Mouse (Mus musculus) left cerebral cortex, adult 11 months (tissue): ENCODE data around the gene Tnrc6c.
A peak's percentile ranks its signal among the peaks of the same experiment; 100 is the strongest.

Experiments used
- DNase-seq: peaks from one replicate; pipeline ENCODE4 v3.0.0; 2022; ENCODE audit warnings: low spot score

The Tnrc6c gene

GRCm38 (mm10) chr11:117729798-117730489 lies 75.9 kb downstream of the Tnrc6c start:
- DNase-seq: no peak

- DNase-seq: no peak
These were observed 76.4 kb downstream of the Tnrc6c start for GRCm38 (mm10) chr11:117730490-117730838.

GRCm38 (mm10) chr11:117731470-117731869 lies 77.4 kb downstream of the Tnrc6c start:
- DNase-seq: no peak

GRCm38 (mm10) chr11:117736037-117736689 lies 82.1 kb downstream of the Tnrc6c start:
- no peak for DNase-seq

DNA sequence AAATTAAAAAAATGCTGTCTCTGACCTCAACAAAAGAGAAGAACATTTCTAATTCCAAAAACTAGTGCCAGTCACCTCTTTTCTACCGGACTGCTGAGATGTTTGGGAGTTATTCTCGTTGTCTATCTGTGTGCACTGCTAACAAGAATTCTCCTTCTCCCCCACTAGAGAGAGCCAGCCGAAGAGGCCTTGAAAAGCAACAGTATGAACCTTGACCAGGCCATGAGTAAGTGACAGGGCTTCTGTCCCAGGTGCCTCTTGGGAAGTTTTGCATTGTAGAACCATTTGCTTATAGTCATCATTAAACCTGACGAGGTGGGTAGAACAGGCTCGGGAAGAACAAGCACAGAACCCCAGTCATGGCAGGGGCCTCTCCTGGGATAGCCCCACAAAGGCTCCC lies 84.0 kb downstream of the Tnrc6c start:
- no peak for DNase-seq

DNA sequence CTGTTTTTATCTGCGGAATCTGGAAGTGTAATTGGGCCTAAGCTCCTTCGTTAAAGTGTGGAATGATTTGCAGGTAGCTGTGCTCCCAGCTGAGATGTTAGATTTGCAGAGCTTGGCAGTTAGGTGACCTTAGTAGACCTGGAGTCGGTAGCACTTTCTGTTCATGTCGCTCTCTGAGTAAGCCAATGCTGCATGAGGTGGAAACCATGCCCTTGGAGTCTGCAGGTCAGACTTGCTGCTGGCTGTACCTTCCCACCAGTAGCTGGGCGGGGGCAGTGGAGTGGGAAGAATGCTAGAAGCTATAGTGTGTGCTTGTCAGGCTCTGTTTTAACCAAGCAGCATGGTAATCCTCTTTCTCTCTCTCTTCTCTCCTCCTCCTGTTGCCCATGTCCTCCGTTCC lies 87.0 kb downstream of the Tnrc6c start:
- DNase-seq: no peak

DNA sequence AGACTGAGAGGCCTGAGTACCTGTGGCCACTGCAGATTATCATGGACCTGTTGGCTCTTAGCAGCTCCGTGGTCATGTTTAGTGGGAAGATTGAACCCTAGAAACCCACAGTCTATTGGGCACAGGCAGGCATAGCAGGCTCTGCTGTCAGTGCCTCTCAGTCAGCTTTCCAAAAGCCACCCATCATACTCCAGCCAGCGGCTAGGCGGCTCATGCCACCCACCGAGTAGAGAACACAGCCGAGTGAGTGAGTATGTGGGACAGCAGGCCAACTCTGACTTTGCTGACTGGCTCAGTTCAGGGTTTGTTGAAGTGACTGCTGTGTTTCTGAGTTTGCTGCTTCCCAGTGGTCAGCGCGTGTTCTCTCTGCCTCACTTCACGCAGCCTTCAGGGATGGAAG lies 88.2 kb downstream of the Tnrc6c start:
- no peak for DNase-seq

- no peak for DNase-seq
These were observed 88.6 kb downstream of the Tnrc6c start for GRCm38 (mm10) chr11:117742715-117743114.

- DNase-seq: no peak
These were observed 89.5 kb downstream of the Tnrc6c start for GRCm38 (mm10) chr11:117743454-117744030.

- DNase-seq: no peak
These were observed 94.5 kb downstream of the Tnrc6c start for GRCm38 (mm10) chr11:117748628-117749027.

- peak; percentile 66 for DNase-seq
These were observed 95.3 kb downstream of the Tnrc6c start for GRCm38 (mm10) chr11:117749414-117749813.

- no peak for DNase-seq
These were observed 97.5 kb downstream of the Tnrc6c start for GRCm38 (mm10) chr11:117751544-117751943.

- no peak for DNase-seq
These were observed 101.8 kb downstream of the Tnrc6c start for GRCm38 (mm10) chr11:117755891-117756290.

DNA sequence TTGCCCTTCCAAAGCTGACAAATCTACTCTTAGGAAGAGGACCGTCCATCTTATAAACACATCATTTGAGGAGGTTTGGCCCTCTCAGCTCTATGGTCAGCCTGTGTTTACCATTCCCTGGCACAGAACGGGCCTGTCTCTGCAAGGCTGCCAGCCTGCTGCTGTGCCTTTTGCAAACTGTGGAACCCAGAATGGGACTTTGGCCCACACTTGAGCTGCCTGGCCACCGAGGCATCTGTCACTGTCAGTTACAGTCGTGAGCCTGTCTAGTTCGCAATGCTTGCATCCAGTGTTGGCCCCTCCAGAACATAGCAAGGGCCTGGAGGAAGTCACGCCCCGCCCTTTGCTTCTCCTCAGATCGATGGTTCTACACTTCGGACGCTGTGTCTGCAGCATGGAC lies 105.2 kb downstream of the Tnrc6c start:
- DNase-seq: no peak

DNA sequence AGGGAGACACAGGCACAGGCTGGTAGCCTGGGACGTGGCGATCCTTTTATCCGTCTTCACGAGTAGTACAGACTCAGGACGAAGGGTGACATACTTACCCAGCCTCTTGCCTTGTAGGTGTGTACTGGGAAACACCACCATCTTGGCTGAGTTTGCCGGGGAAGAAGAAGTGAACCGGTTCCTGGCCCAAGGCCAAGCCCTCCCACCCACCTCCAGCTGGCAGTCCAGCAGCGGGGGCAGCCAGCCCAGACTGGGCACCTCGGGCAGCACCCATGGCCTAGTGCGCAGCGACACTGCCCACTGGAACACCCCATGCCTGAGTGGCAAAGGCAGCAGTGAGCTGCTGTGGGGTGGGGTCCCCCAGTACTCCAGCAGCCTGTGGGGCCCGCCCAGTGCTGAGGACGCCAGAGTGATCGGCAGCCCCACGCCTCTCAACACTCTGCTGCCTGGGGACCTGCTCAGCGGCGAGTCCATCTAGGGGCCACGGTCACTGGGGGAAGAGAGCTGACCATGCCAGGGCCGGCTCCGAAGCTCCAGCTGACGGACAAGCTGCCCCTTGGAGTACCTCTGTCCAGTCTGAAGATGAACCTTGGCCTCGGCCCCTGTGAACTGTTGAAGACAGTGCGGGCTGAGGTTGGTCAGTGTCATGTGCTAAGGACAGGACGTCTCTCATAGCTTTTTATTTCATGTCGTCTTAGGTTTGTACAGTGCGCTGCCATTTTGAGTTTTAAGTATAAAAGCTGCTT lies 106.5 kb downstream of the Tnrc6c start:
- no peak for DNase-seq

GRCm38 (mm10) chr11:117761801-117762200 lies 107.7 kb downstream of the Tnrc6c start:
- DNase-seq: no peak

DNA sequence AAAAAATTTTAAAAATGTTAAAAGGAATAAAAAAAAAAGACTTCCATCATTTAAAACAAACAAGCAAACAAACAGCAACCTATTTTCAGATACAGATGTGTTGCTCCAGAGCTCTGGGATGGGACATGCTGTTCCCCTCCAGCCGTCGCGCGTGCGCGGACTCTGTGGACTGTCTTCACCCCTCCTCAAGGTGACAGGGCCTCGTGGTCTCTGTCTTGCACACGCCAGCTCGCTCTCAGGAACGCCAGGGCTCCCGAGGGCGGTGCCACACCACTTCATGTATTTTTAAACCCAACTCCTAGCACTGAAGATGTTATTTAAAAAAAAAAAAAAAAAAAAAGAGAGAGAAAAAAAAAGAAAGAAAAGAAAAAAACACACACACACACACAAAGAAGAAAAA lies 108.2 kb downstream of the Tnrc6c start:
- no peak for DNase-seq

- no peak for DNase-seq
These were observed 110.2 kb downstream of the Tnrc6c start for GRCm38 (mm10) chr11:117764319-117764718.

- no peak for DNase-seq
These were observed 111.3 kb downstream of the Tnrc6c start for GRCm38 (mm10) chr11:117765361-117765760.

DNA sequence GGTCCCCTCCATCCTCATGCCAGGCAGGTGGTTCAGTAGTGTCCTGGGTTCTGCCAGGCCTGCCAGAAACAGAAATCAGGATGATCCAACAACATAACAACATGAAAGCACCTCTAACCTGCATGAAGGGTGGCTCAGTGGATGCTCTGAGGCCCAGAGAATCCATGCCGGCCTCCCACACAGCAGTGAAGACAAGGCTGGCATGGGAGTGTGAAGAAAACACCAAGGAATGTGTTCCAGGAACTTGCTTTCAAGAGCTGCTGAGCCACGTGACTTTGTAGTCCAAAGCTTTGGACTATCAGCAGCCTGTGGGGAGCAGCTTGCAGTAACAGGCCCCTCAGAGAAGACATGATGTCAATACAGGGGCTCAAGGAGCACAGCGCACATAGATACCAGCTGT lies 112.2 kb downstream of the Tnrc6c start:
- DNase-seq: no peak

DNA sequence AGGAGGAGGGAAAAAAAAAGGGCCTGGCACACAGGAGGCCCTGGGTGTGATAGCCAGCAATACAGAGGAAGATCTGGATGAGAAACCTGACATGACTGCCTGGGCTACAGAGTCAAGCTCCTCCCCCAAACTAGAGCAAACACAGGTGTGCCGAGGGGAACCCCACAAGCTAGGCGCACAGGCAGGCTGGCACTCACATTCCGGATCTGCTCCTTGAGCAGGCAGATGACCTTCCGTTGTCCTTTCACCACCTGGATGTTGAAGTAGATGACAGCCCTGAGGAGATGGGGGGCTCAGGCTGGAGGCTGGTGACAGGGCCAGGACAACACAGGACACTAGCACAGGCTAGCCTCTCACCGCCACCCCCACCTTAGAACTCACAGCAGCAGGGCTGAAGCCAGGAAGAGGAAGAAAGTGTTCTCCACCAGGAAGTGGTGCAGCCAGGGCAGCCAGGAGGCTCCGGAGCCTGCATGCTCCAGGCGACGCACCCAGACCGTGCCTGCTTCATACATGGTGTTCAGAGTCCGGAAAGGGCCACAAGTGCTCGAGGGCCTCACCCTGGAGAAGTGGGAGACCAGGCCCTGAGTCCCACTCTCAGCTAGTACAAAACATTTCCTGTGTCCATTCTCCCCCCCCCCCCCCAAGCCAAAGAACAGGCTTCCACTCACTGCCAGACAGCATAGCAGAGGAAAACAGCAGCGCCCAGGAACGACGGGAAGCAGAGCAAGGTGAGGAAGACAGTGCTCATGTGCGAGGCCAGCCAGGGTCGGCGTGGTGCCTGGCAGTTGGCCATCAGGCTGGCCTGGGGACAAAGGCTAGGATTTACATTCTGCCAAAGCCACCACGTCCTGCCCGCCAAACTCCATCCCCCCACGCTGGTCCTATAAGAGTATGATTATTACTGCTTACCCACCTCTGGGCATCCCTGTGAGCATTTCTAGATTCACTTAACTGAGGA lies 114.9 kb downstream of the Tnrc6c start:
- no peak for DNase-seq

- DNase-seq: no peak
These were observed 115.6 kb downstream of the Tnrc6c start for GRCm38 (mm10) chr11:117769683-117770047.
